Mouse (Mus musculus) embryonic facial prominence, embryonic 12.5 days (tissue): Measurements from ENCODE around the gene Sdr9c7. TPM values are rescaled to one million over a fixed set of nuclear protein-coding genes. Genes with fewer than 3 reads are reported as not detected.
"Not testable (repeated sequence)": the region's sequence is repeated elsewhere in the genome, so short reads cannot be mapped to it uniquely, and the experiment has no call there.

Experiments used
- ATAC-seq: fragments of 200-750 bp; cut with Nextera tagmentation; 2 replicates; pipeline ENCODE4 v1.8.0; 2017; ENCODE audit not compliant: insufficient number of reproducible peaks, insufficient read depth, low FRiP score, low TSS enrichment
- H3K27ac ChIP-seq: fragments of 300-500 bp; sonication (generic); 2 replicates; pipeline ENCODE4 v1.5.1; 2016; ENCODE audit warnings: mild to moderate bottlenecking
- H3K27me3 ChIP-seq: fragments of 300-500 bp; sonication (generic); 2 replicates; pipeline ENCODE4 v1.6.1; 2016; ENCODE audit warnings: mild to moderate bottlenecking, moderate library complexity
- H3K36me3 ChIP-seq: fragments of 300-500 bp; sonication (generic); 2 replicates; pipeline ENCODE4 v1.6.1; 2016; ENCODE audit warnings: mild to moderate bottlenecking
- H3K4me1 ChIP-seq: fragments of 300-500 bp; sonication (generic); 2 replicates; pipeline ENCODE4 v1.6.1; 2016
- H3K4me2 ChIP-seq: fragments of 300-500 bp; sonication (generic); replicated peaks from 2 replicates; pipeline ENCODE4 v1.6.1; 2016; ENCODE audit warnings: mild to moderate bottlenecking, moderate library complexity
- H3K4me3 ChIP-seq: fragments of 300-500 bp; sonication (generic); 2 replicates; pipeline ENCODE4 v1.5.1; 2016; ENCODE audit warnings: mild to moderate bottlenecking
- H3K9ac ChIP-seq: fragments of 300-500 bp; sonication (generic); 2 replicates; pipeline ENCODE4 v1.6.1; 2016; ENCODE audit warnings: mild to moderate bottlenecking, moderate library complexity
- H3K9me3 ChIP-seq: fragments of 300-500 bp; sonication (generic); 2 replicates; pipeline ENCODE4 v1.6.1; 2016; ENCODE audit warnings: mild to moderate bottlenecking, moderate library complexity
- WGBS: fragments of 180-500 bp; shearing (Covaris S2); methylation state at CpG from one replicate; pipeline ENCODE4 v1.1.7; 2016; 5-methylcytosine and 5-hydroxymethylcytosine counted together
- polyA plus RNA-seq: library from polyadenylated mRNA; unstranded; fragments of >200 nt; fragmentation: Nextera tagmentation; extraction: Ambion mirVana; gene quantifications from 2 replicates; pipeline ENCODE4 v1.2.1, GENCODE M21; 2016

Gene Sdr9c7
- polyA plus RNA-seq, 1 experiment from 2014 or later: not detected

- H3K36me3 ChIP-seq: no peaks in the 10 kb centered on the region
- no peak within 1 kb of the TSS for H3K9ac ChIP-seq
- no peak for ATAC-seq
- H3K4me2 ChIP-seq: no peak within 1 kb of the TSS
- H3K4me1 ChIP-seq: peaks cover 6% of the 10 kb centered on the region; the same call in 1 of the 2 replicates
- H3K4me3 ChIP-seq: no peak within 1 kb of the TSS
- H3K27me3 ChIP-seq: no peaks in the 10 kb centered on the region
- no peak within 1 kb of the TSS for H3K27ac ChIP-seq
- no peaks in the 10 kb centered on the region for H3K9me3 ChIP-seq
Observed at GRCm38 (mm10) chr10:127888605-127889004, 9.7 kb upstream of the Sdr9c7 start, which contains the start of gene Rdh7. TSS of gene Rdh7 (minus strand) at chr10:127888817.

GRCm38 (mm10) chr10:127891481-127891880, 6.8 kb upstream of the Sdr9c7 start:
- Histone ChIP-seq H3K36me3 (no peaks in the 10 kb centered on the region), H3K9me3 (no peaks in the 10 kb centered on the region), H3K4me1 (peaks cover 6% of the 10 kb centered on the region; the same call in 1 of the 2 replicates), H3K27me3 (no peaks in the 10 kb centered on the region), H3K4me2 (no peak overlapping the region), H3K27ac (no peak overlapping the region), H3K9ac (no peak overlapping the region), H3K4me3 (no peak overlapping the region)
- no peak for ATAC-seq
- WGBS: 79% methylated on average over 1 of the region's 1 CpGs

GRCm38 (mm10) chr10:127893163-127894022, 4.9 kb upstream of the Sdr9c7 start:
- H3K4me2 ChIP-seq, H3K9ac ChIP-seq, H3K4me1 ChIP-seq, H3K9me3 ChIP-seq, ATAC-seq, H3K27me3 ChIP-seq, H3K27ac ChIP-seq, H3K36me3 ChIP-seq, H3K4me3 ChIP-seq: not testable (repeated sequence)
- WGBS: 70% methylated on average over 5 of the region's 5 CpGs

- Histone ChIP-seq H3K4me1 (no peaks in the 10 kb centered on the region), H3K4me2 (no peak overlapping the region), H3K4me3 (no peak overlapping the region), H3K9ac (no peak overlapping the region), H3K27ac (no peak overlapping the region), H3K27me3 (no peaks in the 10 kb centered on the region), H3K36me3 (no peaks in the 10 kb centered on the region), H3K9me3 (no peaks in the 10 kb centered on the region)
- ATAC-seq: no peak
- 58% methylated on average over 5 of the region's 5 CpGs for WGBS
Observed at GRCm38 (mm10) chr10:127896705-127897104, 1.6 kb upstream of the Sdr9c7 start.

GRCm38 (mm10) chr10:127897506-127897905, 812 bp upstream of the Sdr9c7 start:
- Histone ChIP-seq H3K4me1 (no peaks in the 10 kb centered on the region), H3K9me3 (no peaks in the 10 kb centered on the region), H3K9ac (no peak overlapping the region), H3K27me3 (no peaks in the 10 kb centered on the region), H3K4me3 (no peak overlapping the region), H3K27ac (no peak overlapping the region), H3K36me3 (no peaks in the 10 kb centered on the region), H3K4me2 (no peak overlapping the region)
- ATAC-seq: no peak
- 86% methylated on average over 3 of the region's 3 CpGs for WGBS

- Histone ChIP-seq H3K36me3 (no peaks in the 10 kb centered on the region), H3K27me3 (no peaks in the 10 kb centered on the region), H3K4me3 (no peak overlapping the region), H3K9ac (no peak overlapping the region), H3K4me2 (no peak overlapping the region), H3K27ac (no peak overlapping the region), H3K9me3 (no peaks in the 10 kb centered on the region), H3K4me1 (no peaks in the 10 kb centered on the region)
- WGBS: 81% methylated on average over 5 of the region's 5 CpGs
- no peak for ATAC-seq
Observed at GRCm38 (mm10) chr10:127899783-127900182, 1.5 kb downstream of the Sdr9c7 start.

- Histone ChIP-seq H3K9ac (no peak overlapping the region), H3K9me3 (no peaks in the 10 kb centered on the region), H3K4me2 (no peak overlapping the region), H3K4me1 (no peaks in the 10 kb centered on the region), H3K27me3 (no peaks in the 10 kb centered on the region), H3K27ac (no peak overlapping the region), H3K4me3 (no peak overlapping the region), H3K36me3 (no peaks in the 10 kb centered on the region)
- 84% methylated on average over 4 of the region's 4 CpGs for WGBS
- ATAC-seq: no peak
Observed at GRCm38 (mm10) chr10:127901751-127902150, 3.4 kb downstream of the Sdr9c7 start.

- Histone ChIP-seq H3K27me3 (no peaks in the 10 kb centered on the region), H3K9ac (no peak overlapping the region), H3K27ac (no peak overlapping the region), H3K4me2 (no peak overlapping the region), H3K36me3 (no peaks in the 10 kb centered on the region), H3K4me3 (no peak overlapping the region), H3K4me1 (no peaks in the 10 kb centered on the region), H3K9me3 (no peaks in the 10 kb centered on the region)
- 70% methylated on average over 1 of the region's 1 CpGs for WGBS
- no peak for ATAC-seq
Observed at GRCm38 (mm10) chr10:127903116-127903515, 4.8 kb downstream of the Sdr9c7 start.

- Histone ChIP-seq H3K36me3 (no peaks in the 10 kb centered on the region), H3K27ac (no peak overlapping the region), H3K9ac (no peak overlapping the region), H3K4me3 (no peak overlapping the region), H3K4me1 (no peaks in the 10 kb centered on the region), H3K9me3 (no peaks in the 10 kb centered on the region), H3K27me3 (no peaks in the 10 kb centered on the region), H3K4me2 (no peak overlapping the region)
- 65% methylated on average over 7 of the region's 7 CpGs for WGBS
- ATAC-seq: 0 out of 2 replicates have a peak, but pooled peaks have one; percentile 47
Observed at GRCm38 (mm10) chr10:127904718-127905446, 6.6 kb downstream of the Sdr9c7 start.

- H3K27ac ChIP-seq: no peak overlapping the region
- no peaks in the 10 kb centered on the region for H3K9me3 ChIP-seq
- WGBS: 74% methylated on average over 2 of the region's 2 CpGs
- no peak overlapping the region for H3K9ac ChIP-seq
- no peak for ATAC-seq
- no peaks in the 10 kb centered on the region for H3K4me1 ChIP-seq
- no peak overlapping the region for H3K4me2 ChIP-seq
- no peaks in the 10 kb centered on the region for H3K27me3 ChIP-seq
- H3K4me3 ChIP-seq: no peak overlapping the region
- no peaks in the 10 kb centered on the region for H3K36me3 ChIP-seq
Observed at GRCm38 (mm10) chr10:127906138-127906537, 7.8 kb downstream of the Sdr9c7 start.

GRCm38 (mm10) chr10:127907386-127907951, 9.2 kb downstream of the Sdr9c7 start:
- Histone ChIP-seq H3K4me1 (no peaks in the 10 kb centered on the region), H3K9ac (no peak overlapping the region)

GRCm38 (mm10) chr10:127915578-127915977, 17.3 kb downstream of the Sdr9c7 start:
- Histone ChIP-seq H3K4me3 (no peak overlapping the region), H3K36me3 (no peaks in the 10 kb centered on the region), H3K27ac (no peak overlapping the region), H3K9ac (no peak overlapping the region), H3K4me2 (no peak overlapping the region), H3K27me3 (no peaks in the 10 kb centered on the region), H3K9me3 (no peaks in the 10 kb centered on the region), H3K4me1 (no peaks in the 10 kb centered on the region)
- no peak for ATAC-seq
- WGBS: 90% methylated on average over 1 of the region's 1 CpGs

More at GRCm38 (mm10) chr10:127907386-127907951, 9.2 kb downstream of the Sdr9c7 start:
- Histone ChIP-seq H3K27ac (no peak overlapping the region), H3K4me2 (no peak overlapping the region), H3K4me3 (no peak overlapping the region), H3K27me3 (no peaks in the 10 kb centered on the region), H3K36me3 (no peaks in the 10 kb centered on the region), H3K9me3 (no peaks in the 10 kb centered on the region)
- no peak for ATAC-seq
